In genomic region chr13:21718381-21719080, GRCm38 (mm10) we compare ENCODE assay signal across 8 mouse cellular contexts. TPM values are rescaled to one million over a fixed set of nuclear protein-coding genes. Genes with fewer than 3 reads are reported as not detected.
DNase-seq lines count a peak whose midpoint lies in the region; ATAC-seq and TF ChIP-seq lines count a peak whose summit lies in the region.

No protein-coding gene starts in this region.

- H3K9ac ChIP-seq in forebrain, embryonic 15.5 days (replicated peaks), result peak overlapping the region; percentile 59
- H3K9ac ChIP-seq in liver, postnatal 0 days (replicated peaks), result peak overlapping the region; percentile 79

- no peak for DNase-seq in heart, embryonic 10.5 days (ENCODE audit: low spot score)
- no peak for DNase-seq in heart, adult 8-10 months (ENCODE audit: low spot score)
- DNase-seq in Muller cell, postnatal 12 days (ENCODE audit: inconsistent ontology term), result peak; percentile 11
- DNase-seq in liver, postnatal 0 days, result no peak
- DNase-seq in cerebellum, postnatal 4 days (ENCODE audit: low spot score in 2 of 2), result no peak
- DNase-seq in thymus, adult 18-20 months, result no peak

- no peak for TF ChIP-seq CTCF in liver, postnatal 0 days (IDR thresholded peaks at IDR 0.05; ENCODE audit: low read depth)

- TF ChIP-seq EP300 in liver, postnatal 0 days (IDR thresholded peaks at IDR 0.05; ENCODE audit: low read depth), result no peak

- H3K36me3 ChIP-seq in heart, embryonic 10.5 days, result no peaks in the 10 kb centered on the region
- H3K36me3 ChIP-seq in forebrain, embryonic 15.5 days, result no peaks in the 10 kb centered on the region
- no peaks in the 10 kb centered on the region for H3K36me3 ChIP-seq in liver, postnatal 0 days (replicated peaks; ENCODE audit: insufficient read depth, low read length)

- H3K4me1 ChIP-seq in heart, embryonic 10.5 days, result peaks cover 15% of the 10 kb centered on the region
- H3K4me1 ChIP-seq in forebrain, embryonic 15.5 days, result peaks cover 52% of the 10 kb centered on the region
- peaks cover 18% of the 10 kb centered on the region for H3K4me1 ChIP-seq in liver, postnatal 0 days (ENCODE audit: insufficient read depth)

- H3K4me2 ChIP-seq in forebrain, embryonic 15.5 days (replicated peaks), result peak overlapping the region; percentile 53
- H3K4me2 ChIP-seq in liver, postnatal 0 days (ENCODE audit: low read depth, low read length), result peak overlapping the region; percentile 73

- no peaks in the 10 kb centered on the region for H3K27me3 ChIP-seq in heart, embryonic 10.5 days (ENCODE audit: insufficient read depth, poor library complexity, severe bottlenecking)
- no peaks in the 10 kb centered on the region for H3K27me3 ChIP-seq in forebrain, embryonic 15.5 days
- H3K27me3 ChIP-seq in liver, postnatal 0 days (ENCODE audit: insufficient read depth, low read length), result no peaks in the 10 kb centered on the region

- peak overlapping the region; percentile 88 for H3K27ac ChIP-seq in heart, embryonic 10.5 days
- peak overlapping the region; percentile 71 for H3K27ac ChIP-seq in forebrain, embryonic 15.5 days (replicated peaks)
- H3K27ac ChIP-seq in liver, postnatal 0 days (ENCODE audit: low read depth), result peak overlapping the region; percentile 93

- H3K4me3 ChIP-seq in heart, embryonic 10.5 days, result peak overlapping the region; percentile 56
- peak overlapping the region; percentile 40 for H3K4me3 ChIP-seq in forebrain, embryonic 15.5 days
- peak overlapping the region; percentile 45 for H3K4me3 ChIP-seq in liver, postnatal 0 days (ENCODE audit: low read depth, low read length)

- WGBS in heart, embryonic 10.5 days, result 61% methylated on average over 4 of the region's 4 CpGs
- WGBS in forebrain, embryonic 15.5 days, result 51% methylated on average over 4 of the region's 4 CpGs
- WGBS in liver, postnatal 0 days (ENCODE audit: insufficient replicate concordance), result 68% methylated on average over 4 of the region's 4 CpGs

- no peak for ATAC-seq in forebrain, embryonic 15.5 days (replicated peaks)
- ATAC-seq in liver, postnatal 0 days, result no peak
- ATAC-seq in CD4-positive, CD25-positive, alpha-beta regulatory T cell, adult 4 months, result no peak

- H3K9me3 ChIP-seq in heart, embryonic 10.5 days, result no peaks in the 10 kb centered on the region
- H3K9me3 ChIP-seq in forebrain, embryonic 15.5 days, result no peaks in the 10 kb centered on the region
- no peaks in the 10 kb centered on the region for H3K9me3 ChIP-seq in liver, postnatal 0 days (ENCODE audit: low read length)

RNA-seq across cellular contexts. Expression of gene Hist1h3h, which starts 1.1 kb away (rescaled TPM):
- polyA plus RNA-seq in heart, embryonic 10.5 days (2016; fragmentation: Nextera tagmentation; extraction: Ambion mirVana), result 3.7 and 3.8 TPM in 2 replicates
- 10 to 100 TPM in 2 of 4 experiments, 1 to 10 TPM in 2; 5.0 to 19.2 (median 10.1) TPM for total RNA-seq in heart, adult 8-10 months (2022)
- 10.8 and 11.6 TPM in 2 replicates for polyA plus RNA-seq in forebrain, embryonic 15.5 days (2015; fragmentation: Nextera tagmentation; extraction: Ambion mirVana)
- polyA plus RNA-seq in liver, postnatal 0 days (2015; fragmentation: Nextera tagmentation; extraction: Ambion mirVana), result 7.1 and 8.7 TPM in 2 replicates
- 1 to 10 TPM; 2.1 to 2.5 TPM for polyA plus RNA-seq in CD4-positive, CD25-positive, alpha-beta regulatory T cell, adult 4 months (2017; shearing (Covaris generic))

RNA-seq across cellular contexts. Expression of gene Hist1h2ai, which starts 2.3 kb away (rescaled TPM):
- polyA plus RNA-seq in heart, embryonic 10.5 days (2016; fragmentation: Nextera tagmentation; extraction: Ambion mirVana), result 6.3 and 11.7 TPM in 2 replicates
- 10 to 100 TPM in 2 of 4 experiments, 1 to 10 TPM in 1, not detected in 1; 1.1 to 17.1 (median 12.1) TPM for total RNA-seq in heart, adult 8-10 months (2022)
- 10.1 and 26.0 TPM in 2 replicates for polyA plus RNA-seq in forebrain, embryonic 15.5 days (2015; fragmentation: Nextera tagmentation; extraction: Ambion mirVana)
- 16.4 and 20.2 TPM in 2 replicates for polyA plus RNA-seq in liver, postnatal 0 days (2015; fragmentation: Nextera tagmentation; extraction: Ambion mirVana)
- polyA plus RNA-seq in CD4-positive, CD25-positive, alpha-beta regulatory T cell, adult 4 months (2017; shearing (Covaris generic)), result 10 to 100 TPM in 1 of 2 experiments, not detected in 1; 41.5 TPM

RNA-seq across cellular contexts. Expression of gene Hist1h2bl, which starts 2.6 kb away (rescaled TPM):
- polyA plus RNA-seq in heart, embryonic 10.5 days (2016; fragmentation: Nextera tagmentation; extraction: Ambion mirVana), result 1.4 TPM in 1 of 2 replicates, not detected in the other
- total RNA-seq in heart, adult 8-10 months (2022), result 10 to 100 TPM in 1 of 4 experiments, 1 to 10 TPM in 3; 5.4 to 11.8 (median 8.0) TPM
- polyA plus RNA-seq in forebrain, embryonic 15.5 days (2015; fragmentation: Nextera tagmentation; extraction: Ambion mirVana), result 2.2 TPM in 1 of 2 replicates, not detected in the other
- 0.51 and 1.9 TPM in 2 replicates for polyA plus RNA-seq in liver, postnatal 0 days (2015; fragmentation: Nextera tagmentation; extraction: Ambion mirVana)
- polyA plus RNA-seq in CD4-positive, CD25-positive, alpha-beta regulatory T cell, adult 4 months (2017; shearing (Covaris generic)), result not detected

RNA-seq across cellular contexts. Expression of gene Hist1h2bm, which starts 3.3 kb away (rescaled TPM):
- 2.4 and 3.7 TPM in 2 replicates for polyA plus RNA-seq in heart, embryonic 10.5 days (2016; fragmentation: Nextera tagmentation; extraction: Ambion mirVana)
- total RNA-seq in heart, adult 8-10 months (2022), result 1 to 10 TPM in 2 of 4 experiments, under 1 TPM in 1, not detected in 1; 0.94 to 3.0 (median 1.8) TPM
- polyA plus RNA-seq in forebrain, embryonic 15.5 days (2015; fragmentation: Nextera tagmentation; extraction: Ambion mirVana), result 2.1 and 2.6 TPM in 2 replicates
- polyA plus RNA-seq in liver, postnatal 0 days (2015; fragmentation: Nextera tagmentation; extraction: Ambion mirVana), result 1.6 and 2.3 TPM in 2 replicates
- 1 to 10 TPM; 1.8 to 2.5 TPM for polyA plus RNA-seq in CD4-positive, CD25-positive, alpha-beta regulatory T cell, adult 4 months (2017; shearing (Covaris generic))

RNA-seq across cellular contexts. Expression of gene Hist1h4j, which starts 16.3 kb away (rescaled TPM):
- polyA plus RNA-seq in heart, embryonic 10.5 days (2016; fragmentation: Nextera tagmentation; extraction: Ambion mirVana), result 2.0 TPM in 1 of 2 replicates, not detected in the other
- total RNA-seq in heart, adult 8-10 months (2022), result 1 to 10 TPM; 1.4 to 4.4 (median 4.0) TPM
- 0.83 and 1.5 TPM in 2 replicates for polyA plus RNA-seq in forebrain, embryonic 15.5 days (2015; fragmentation: Nextera tagmentation; extraction: Ambion mirVana)
- polyA plus RNA-seq in liver, postnatal 0 days (2015; fragmentation: Nextera tagmentation; extraction: Ambion mirVana), result 0.19 and 0.32 TPM in 2 replicates
- polyA plus RNA-seq in CD4-positive, CD25-positive, alpha-beta regulatory T cell, adult 4 months (2017; shearing (Covaris generic)), result not detected
